Mouse (Mus musculus): ENCODE measurements around the gene Phyhd1.

The Phyhd1 gene

GRCm38 (mm10) chr2:30256616-30257350, 9.2 kb upstream of the Phyhd1 start:
- no peak for DNase-seq (ENCODE audit: low read depth)

GRCm38 (mm10) chr2:30257699-30258460, 8.1 kb upstream of the Phyhd1 start:
- DNase-seq (ENCODE audit: low read depth) = no peak

GRCm38 (mm10) chr2:30258600-30258999, 7.4 kb upstream of the Phyhd1 start:
- DNase-seq (ENCODE audit: low read depth) = no peak

- DNase-seq (ENCODE audit: low read depth) = no peak
Observed at GRCm38 (mm10) chr2:30259131-30260064, 6.6 kb upstream of the Phyhd1 start.

- no peak for DNase-seq (ENCODE audit: low read depth)
Observed at GRCm38 (mm10) chr2:30261064-30261736, 4.8 kb upstream of the Phyhd1 start.

- DNase-seq (ENCODE audit: low read depth) = no peak
Observed at GRCm38 (mm10) chr2:30261921-30262839, 3.8 kb upstream of the Phyhd1 start.

- DNase-seq (ENCODE audit: low read depth) = no peak
Observed at GRCm38 (mm10) chr2:30262840-30263441, 3.1 kb upstream of the Phyhd1 start.

- DNase-seq (ENCODE audit: low read depth) = no peak
Observed at GRCm38 (mm10) chr2:30263811-30264210, 2.2 kb upstream of the Phyhd1 start.

GRCm38 (mm10) chr2:30264671-30265519, 1.1 kb upstream of the Phyhd1 start:
- no peak for DNase-seq (ENCODE audit: low read depth)

GRCm38 (mm10) chr2:30266392-30266941, 464 bp downstream of the Phyhd1 start:
- DNase-seq (ENCODE audit: low read depth) = peak; percentile 88

- DNase-seq (ENCODE audit: low read depth) = no peak
Observed at GRCm38 (mm10) chr2:30267466-30267865, 1.5 kb downstream of the Phyhd1 start.

GRCm38 (mm10) chr2:30268371-30268770, 2.4 kb downstream of the Phyhd1 start:
- DNase-seq (ENCODE audit: low read depth) = no peak

GRCm38 (mm10) chr2:30269241-30269990, 3.4 kb downstream of the Phyhd1 start:
- no peak for DNase-seq (ENCODE audit: low read depth)

GRCm38 (mm10) chr2:30270134-30270533, 4.1 kb downstream of the Phyhd1 start:
- peak; percentile 89 for DNase-seq (ENCODE audit: low read depth)

GRCm38 (mm10) chr2:30280743-30281142, 14.7 kb downstream of the Phyhd1 start, which contains the start of gene Gm28038:
TSS of gene Gm28038 (plus strand) at chr2:30281043.
- DNase-seq (ENCODE audit: low read depth) = no peak

GRCm38 (mm10) chr2:30281651-30282050, 15.6 kb downstream of the Phyhd1 start:
- DNase-seq (ENCODE audit: low read depth) = no peak

GRCm38 (mm10) chr2:30283193-30283592, 17.2 kb downstream of the Phyhd1 start:
- no peak for DNase-seq (ENCODE audit: low read depth)

GRCm38 (mm10) chr2:30285004-30285403, 19.0 kb downstream of the Phyhd1 start:
- DNase-seq (ENCODE audit: low read depth) = no peak
